Mouse (Mus musculus): ENCODE data around the gene Agt.

Gene Agt

GRCm38 (mm10) chr8:124540906-124541305 lies 28.6 kb downstream of the Agt start:
- no peaks in the 10 kb centered on the region for H3K27me3 ChIP-seq (ENCODE audit: control insufficient read depth, insufficient read depth, low read length, poor library complexity, severe bottlenecking)
- no peak for DNase-seq (ENCODE audit: low read depth, low spot score)
- H3K36me3 ChIP-seq (ENCODE audit: control insufficient read depth, insufficient read depth, low read length, poor library complexity, severe bottlenecking), result peaks cover 23% of the 10 kb centered on the region

- H3K27me3 ChIP-seq (ENCODE audit: control insufficient read depth, insufficient read depth, low read length, poor library complexity, severe bottlenecking), result no peaks in the 10 kb centered on the region
- peaks cover 15% of the 10 kb centered on the region for H3K36me3 ChIP-seq (ENCODE audit: control insufficient read depth, insufficient read depth, low read length, poor library complexity, severe bottlenecking)
- DNase-seq (ENCODE audit: low read depth, low spot score), result no peak
These were observed 34.1 kb downstream of the Agt start for GRCm38 (mm10) chr8:124535451-124535850.

- Histone ChIP-seq H3K27me3 (ENCODE audit: control insufficient read depth, insufficient read depth, low read length, poor library complexity, severe bottlenecking) (no peaks in the 10 kb centered on the region), H3K36me3 (ENCODE audit: control insufficient read depth, insufficient read depth, low read length, poor library complexity, severe bottlenecking) (peaks cover 4% of the 10 kb centered on the region)
- DNase-seq (ENCODE audit: low read depth, low spot score), result no peak
These were observed 36.9 kb downstream of the Agt start for GRCm38 (mm10) chr8:124532626-124533025.

GRCm38 (mm10) chr8:124530996-124531395 lies 38.5 kb downstream of the Agt start:
- Histone ChIP-seq H3K36me3 (ENCODE audit: control insufficient read depth, insufficient read depth, low read length, poor library complexity, severe bottlenecking) (peaks cover 6% of the 10 kb centered on the region), H3K27me3 (ENCODE audit: control insufficient read depth, insufficient read depth, low read length, poor library complexity, severe bottlenecking) (no peaks in the 10 kb centered on the region)
- DNase-seq (ENCODE audit: low read depth, low spot score), result no peak

GRCm38 (mm10) chr8:124530556-124530955 lies 39.0 kb downstream of the Agt start:
- no peaks in the 10 kb centered on the region for H3K27me3 ChIP-seq (ENCODE audit: control insufficient read depth, insufficient read depth, low read length, poor library complexity, severe bottlenecking)
- no peak for DNase-seq (ENCODE audit: low read depth, low spot score)
- H3K36me3 ChIP-seq (ENCODE audit: control insufficient read depth, insufficient read depth, low read length, poor library complexity, severe bottlenecking), result peaks cover 8% of the 10 kb centered on the region; the same call in 1 of the 2 replicates

- Histone ChIP-seq H3K36me3 (ENCODE audit: control insufficient read depth, insufficient read depth, low read length, poor library complexity, severe bottlenecking) (peaks cover 8% of the 10 kb centered on the region; the same call in 1 of the 2 replicates), H3K27me3 (ENCODE audit: control insufficient read depth, insufficient read depth, low read length, poor library complexity, severe bottlenecking) (no peaks in the 10 kb centered on the region)
- DNase-seq (ENCODE audit: low read depth, low spot score), result no peak
These were observed 39.4 kb downstream of the Agt start for GRCm38 (mm10) chr8:124530076-124530475.

GRCm38 (mm10) chr8:124526261-124526660 lies 43.2 kb downstream of the Agt start:
- Histone ChIP-seq H3K27me3 (ENCODE audit: control insufficient read depth, insufficient read depth, low read length, poor library complexity, severe bottlenecking) (no peaks in the 10 kb centered on the region), H3K36me3 (ENCODE audit: control insufficient read depth, insufficient read depth, low read length, poor library complexity, severe bottlenecking) (peaks cover 6% of the 10 kb centered on the region; the same call in 1 of the 2 replicates)
- DNase-seq (ENCODE audit: low read depth, low spot score), result no peak

- DNase-seq (ENCODE audit: low read depth, low spot score), result no peak
- peaks cover 6% of the 10 kb centered on the region; the same call in 1 of the 2 replicates for H3K36me3 ChIP-seq (ENCODE audit: control insufficient read depth, insufficient read depth, low read length, poor library complexity, severe bottlenecking)
- no peaks in the 10 kb centered on the region for H3K27me3 ChIP-seq (ENCODE audit: control insufficient read depth, insufficient read depth, low read length, poor library complexity, severe bottlenecking)
These were observed 47.6 kb downstream of the Agt start for GRCm38 (mm10) chr8:124521946-124522345.

GRCm38 (mm10) chr8:124520249-124521080 lies 49.0 kb downstream of the Agt start, which contains the start of gene Cog2:
Gene Cog2, plus strand, starts transcription at chr8:124520767.
- no peaks in the 10 kb centered on the region for H3K27me3 ChIP-seq (ENCODE audit: control insufficient read depth, insufficient read depth, low read length, poor library complexity, severe bottlenecking)

GRCm38 (mm10) chr8:124517142-124517541 lies 52.4 kb downstream of the Agt start:
- Histone ChIP-seq H3K36me3 (ENCODE audit: control insufficient read depth, insufficient read depth, low read length, poor library complexity, severe bottlenecking) (no peaks in the 10 kb centered on the region), H3K27me3 (ENCODE audit: control insufficient read depth, insufficient read depth, low read length, poor library complexity, severe bottlenecking) (no peaks in the 10 kb centered on the region)
- no peak for DNase-seq (ENCODE audit: low read depth, low spot score)

More at GRCm38 (mm10) chr8:124520249-124521080, 49.0 kb downstream of the Agt start, which contains the start of gene Cog2:
- no peaks in the 10 kb centered on the region for H3K36me3 ChIP-seq (ENCODE audit: control insufficient read depth, insufficient read depth, low read length, poor library complexity, severe bottlenecking)
- DNase-seq (ENCODE audit: low read depth, low spot score), result peak; percentile 95

GRCm38 (mm10) chr8:124516525-124516924 lies 53.0 kb downstream of the Agt start:
- no peaks in the 10 kb centered on the region for H3K36me3 ChIP-seq (ENCODE audit: control insufficient read depth, insufficient read depth, low read length, poor library complexity, severe bottlenecking)
- no peaks in the 10 kb centered on the region for H3K27me3 ChIP-seq (ENCODE audit: control insufficient read depth, insufficient read depth, low read length, poor library complexity, severe bottlenecking)
- DNase-seq (ENCODE audit: low read depth, low spot score), result no peak

- H3K27me3 ChIP-seq (ENCODE audit: control insufficient read depth, insufficient read depth, low read length, poor library complexity, severe bottlenecking), result no peaks in the 10 kb centered on the region
- DNase-seq (ENCODE audit: low read depth, low spot score), result no peak
- H3K36me3 ChIP-seq (ENCODE audit: control insufficient read depth, insufficient read depth, low read length, poor library complexity, severe bottlenecking), result no peaks in the 10 kb centered on the region
These were observed 53.5 kb downstream of the Agt start for GRCm38 (mm10) chr8:124516039-124516438.

- no peak for DNase-seq (ENCODE audit: low read depth, low spot score)
- Histone ChIP-seq H3K36me3 (ENCODE audit: control insufficient read depth, insufficient read depth, low read length, poor library complexity, severe bottlenecking) (no peaks in the 10 kb centered on the region), H3K27me3 (ENCODE audit: control insufficient read depth, insufficient read depth, low read length, poor library complexity, severe bottlenecking) (no peaks in the 10 kb centered on the region)
These were observed 60.4 kb downstream of the Agt start for GRCm38 (mm10) chr8:124509156-124509555.

GRCm38 (mm10) chr8:124508321-124508695 lies 61.2 kb downstream of the Agt start:
- Histone ChIP-seq H3K36me3 (ENCODE audit: control insufficient read depth, insufficient read depth, low read length, poor library complexity, severe bottlenecking) (no peaks in the 10 kb centered on the region), H3K27me3 (ENCODE audit: control insufficient read depth, insufficient read depth, low read length, poor library complexity, severe bottlenecking) (no peaks in the 10 kb centered on the region)
- DNase-seq (ENCODE audit: low read depth, low spot score), result no peak

- DNase-seq (ENCODE audit: low read depth, low spot score), result no peak
- Histone ChIP-seq H3K27me3 (ENCODE audit: control insufficient read depth, insufficient read depth, low read length, poor library complexity, severe bottlenecking) (no peaks in the 10 kb centered on the region), H3K36me3 (ENCODE audit: control insufficient read depth, insufficient read depth, low read length, poor library complexity, severe bottlenecking) (no peaks in the 10 kb centered on the region)
These were observed 61.8 kb downstream of the Agt start for GRCm38 (mm10) chr8:124507572-124508320.
